Mouse (Mus musculus) bone marrow, adult 2 months (tissue): ENCODE results near the gene Kcnn1. TPM values are rescaled to one million over a fixed set of nuclear protein-coding genes. Genes with fewer than 3 reads are reported as not detected.

Experiments
- H3K27ac ChIP-seq: fragments of 200-500 bp; 2 replicates; pipeline ENCODE4 v1.5.1; 2012; ENCODE audit warnings: low read depth, mild to moderate bottlenecking, control low read depth, inconsistent platforms, low read length; ENCODE audit not compliant: control insufficient read depth, poor library complexity, insufficient read depth
- H3K4me1 ChIP-seq: fragments of 200-500 bp; 2 replicates; pipeline ENCODE4 v1.6.1; 2011; ENCODE audit warnings: low read length; ENCODE audit not compliant: control insufficient read depth, insufficient read depth
- H3K4me3 ChIP-seq: fragments of 200-500 bp; replicated peaks from 2 replicates; pipeline ENCODE3; 2011; ENCODE audit warnings: mild to moderate bottlenecking, low read depth, low read length, control low read depth; ENCODE audit not compliant: control insufficient read depth
- CTCF ChIP-seq: fragments of 200-500 bp; IDR thresholded peaks from 2 replicates; pipeline ENCODE4 v1.5.1; 2011; ENCODE audit warnings: low read length, control low read depth; ENCODE audit not compliant: control insufficient read depth, insufficient read depth
- POLR2A ChIP-seq: fragments of 200-500 bp; IDR thresholded peaks from 2 replicates; pipeline ENCODE4 v1.6.1; 2011; ENCODE audit warnings: low read depth, mild to moderate bottlenecking, control low read depth, low read length, borderline replicate concordance; ENCODE audit not compliant: control insufficient read depth
- WGBS: fragments of 180-500 bp; shearing (Covaris S2); methylation state at CpG from one replicate; pipeline ENCODE4 v1.1.7; 2018; 5-methylcytosine and 5-hydroxymethylcytosine counted together
- polyA plus RNA-seq: library from polyadenylated mRNA; stranded (reverse); fragments of >200 nt; gene quantifications from 2 replicates; pipeline ENCODE4 v1.2.4, GENCODE M21; 2011; ENCODE audit warnings: low replicate concordance; ENCODE audit not compliant: missing spikeins, insufficient read depth, insufficient read length

Kcnn1 gene
- polyA plus RNA-seq, 1 experiment = not detected

DNA sequence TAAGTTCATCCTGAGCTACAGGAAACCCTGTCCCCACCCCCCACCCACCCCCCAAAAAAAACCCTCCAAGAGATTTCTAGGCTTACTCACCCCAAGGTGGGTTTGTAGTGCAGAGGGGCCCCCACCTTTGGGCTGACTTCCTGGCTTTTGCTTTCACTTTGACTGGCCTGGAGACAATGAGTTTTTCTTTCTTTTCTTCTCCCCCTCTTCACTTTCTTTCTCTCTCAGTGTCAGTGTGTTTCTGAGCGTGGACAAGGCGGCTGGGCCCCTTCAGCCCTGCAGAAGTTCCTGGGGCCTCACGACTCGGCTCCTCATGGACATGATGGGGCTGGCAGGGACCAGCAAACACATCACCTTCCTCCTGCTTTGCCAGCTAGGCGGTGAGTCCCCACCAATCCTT is 54.8 kb downstream of the Kcnn1 start, which contains the start of gene Il12rb1:
Gene Il12rb1, plus strand, starts transcription at position 211 of the 400 bp plus-strand sequence.
- Histone ChIP-seq H3K4me3 (peak within 1 kb of the TSS; percentile 7), H3K4me1 (peaks cover 10% of the 10 kb centered on the region; the same call in 1 of the 2 replicates), H3K27ac (peak within 1 kb of the TSS; percentile 89)
- TF ChIP-seq CTCF (no peak), POLR2A (no peak)
- WGBS = 15% methylated on average over 5 of the region's 5 CpGs

DNA sequence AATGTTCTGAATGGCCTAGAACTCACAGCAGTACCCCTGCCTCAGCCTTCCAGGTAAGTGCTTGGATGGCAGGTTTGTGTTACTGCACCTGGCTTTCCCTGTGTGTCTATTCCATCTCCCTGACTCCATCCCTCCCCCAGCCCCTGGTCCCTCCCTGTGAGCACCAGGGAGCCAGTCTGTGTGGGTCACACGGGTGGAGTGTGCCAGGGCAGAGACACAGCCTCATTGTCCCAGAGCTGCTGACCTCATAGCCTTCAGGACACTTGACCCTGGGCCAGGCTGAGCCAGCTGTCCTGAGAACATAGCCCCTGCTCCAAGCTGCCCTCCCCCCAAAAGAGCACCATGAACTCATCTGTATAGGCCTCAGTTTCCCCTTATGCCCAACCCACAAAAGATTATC is 55.8 kb downstream of the Kcnn1 start:
- Histone ChIP-seq H3K27ac (peak overlapping the region; percentile 89), H3K4me1 (peaks cover 10% of the 10 kb centered on the region; the same call in 1 of the 2 replicates), H3K4me3 (no peak overlapping the region)
- TF ChIP-seq POLR2A (no peak), CTCF (no peak)
- 74% methylated on average over 1 of the region's 1 CpGs for WGBS

DNA sequence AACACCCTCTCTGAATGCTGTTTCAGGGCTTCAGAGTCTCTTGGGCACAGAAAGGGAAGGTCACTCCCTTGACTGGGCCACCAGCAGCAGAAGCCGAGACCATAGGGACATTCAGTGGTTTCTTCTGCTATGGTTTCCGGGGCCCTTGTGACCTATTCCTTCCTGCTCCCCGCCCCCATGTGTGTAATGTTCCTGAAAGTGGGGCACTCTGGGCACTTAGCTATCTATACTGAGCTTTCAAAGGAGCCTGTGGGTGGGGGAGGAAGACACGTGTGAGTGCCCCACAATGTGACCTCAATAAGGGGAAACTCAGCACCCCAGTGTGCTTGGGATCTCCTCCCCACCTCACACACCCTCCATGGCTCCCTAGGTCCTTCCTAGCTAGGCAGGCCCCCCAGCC is 56.5 kb downstream of the Kcnn1 start:
- H3K4me1 ChIP-seq = peaks cover 10% of the 10 kb centered on the region; the same call in 1 of the 2 replicates
- 3% methylated on average over 4 of the region's 4 CpGs for WGBS
- no peak; the same call in 1 of the 2 replicates for TF ChIP-seq POLR2A
- H3K27ac ChIP-seq = peak overlapping the region; percentile 89
- H3K4me3 ChIP-seq = no peak overlapping the region

DNA sequence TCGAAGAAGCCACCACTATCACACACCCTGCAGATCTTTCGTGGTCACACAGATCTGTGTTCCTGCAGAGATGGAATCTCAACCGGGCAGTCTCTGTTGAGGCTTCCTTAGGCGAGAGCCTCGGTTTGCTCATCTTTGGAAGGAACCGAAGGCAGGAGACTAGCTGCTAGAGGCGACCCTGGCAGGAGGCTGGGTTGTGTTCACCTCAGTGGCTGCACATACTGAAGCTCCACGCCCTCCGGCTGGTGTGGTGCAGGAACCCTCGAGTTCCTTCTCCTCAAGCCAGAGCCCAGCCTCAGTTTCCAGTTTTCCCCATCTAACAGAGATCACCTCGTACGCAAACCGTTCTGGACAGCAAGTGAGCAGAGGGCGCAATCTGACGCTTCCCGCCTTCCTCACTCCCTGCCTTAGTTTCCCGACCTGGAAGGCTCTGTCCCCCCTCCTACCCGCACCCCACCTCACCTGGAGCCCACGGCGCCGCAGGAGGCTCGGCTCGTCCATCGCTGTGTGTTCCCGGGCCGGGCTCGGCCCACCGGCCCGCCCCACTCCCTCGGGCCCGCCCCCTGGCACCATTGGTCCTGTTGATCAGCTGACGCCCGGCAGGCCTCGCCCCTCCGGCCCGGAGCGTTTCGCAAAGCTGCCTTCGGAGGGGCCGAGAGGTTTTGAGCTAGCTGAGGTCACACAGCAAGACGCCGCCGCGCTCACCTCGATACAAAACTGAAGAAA is 58.4 kb downstream of the Kcnn1 start, which contains the start of gene Mast3:
Gene Mast3, minus strand, starts transcription at position 574 of the 726 bp plus-strand sequence.
- Histone ChIP-seq H3K4me3 (peak within 1 kb of the TSS; percentile 77), H3K4me1 (peaks cover 8% of the 10 kb centered on the region; the same call in 1 of the 2 replicates), H3K27ac (peak within 1 kb of the TSS; percentile 89)
- WGBS = under 1% methylated on average over 45 of the region's 45 CpGs
- TF ChIP-seq POLR2A (peak; percentile 79; the same call in 1 of the 2 replicates), CTCF (no peak)

DNA sequence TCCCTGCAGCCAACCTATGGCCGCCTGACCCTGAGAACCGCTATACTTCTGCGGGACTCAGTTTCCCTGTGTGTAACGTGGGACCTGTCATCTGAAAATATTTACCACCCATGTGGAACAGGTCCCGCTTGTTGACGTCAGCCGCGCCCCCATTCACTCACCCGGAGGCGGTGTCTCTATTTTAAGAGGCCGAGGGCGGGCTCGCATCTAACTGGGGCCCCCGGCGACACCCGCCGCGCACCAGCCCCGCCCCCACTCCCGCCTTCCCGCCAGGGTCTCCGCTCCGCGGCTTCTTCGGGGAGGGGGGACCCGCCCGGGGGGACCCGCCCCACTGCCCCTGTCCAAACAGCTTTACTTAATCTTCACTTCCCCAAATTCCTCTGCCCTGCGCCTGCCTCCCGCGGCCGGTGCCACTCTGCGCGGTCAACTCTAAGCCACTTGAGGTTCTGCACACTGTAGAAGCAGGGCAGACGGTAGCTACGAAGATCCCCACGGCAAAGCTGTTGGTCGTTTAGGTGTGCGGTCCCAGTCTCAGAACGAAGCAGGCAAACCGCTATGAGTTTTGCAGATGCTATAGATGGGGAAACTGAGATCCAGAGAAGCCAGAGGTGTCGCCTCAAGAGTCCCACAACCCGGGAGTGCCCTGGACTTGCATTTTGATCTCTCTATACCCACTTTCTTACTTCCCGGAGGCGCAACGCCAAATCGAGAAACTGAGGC is 59.1 kb downstream of the Kcnn1 start:
- TF ChIP-seq POLR2A = peak; percentile 67; the same call in 1 of the 2 replicates
- TF ChIP-seq CTCF = no peak
- whole genome bisulfite sequencing = 1% methylated on average over 47 of the region's 47 CpGs
- Histone ChIP-seq H3K4me3 (peak overlapping the region; percentile 77), H3K27ac (peak overlapping the region; percentile 53), H3K4me1 (peaks cover 8% of the 10 kb centered on the region; the same call in 1 of the 2 replicates)

DNA sequence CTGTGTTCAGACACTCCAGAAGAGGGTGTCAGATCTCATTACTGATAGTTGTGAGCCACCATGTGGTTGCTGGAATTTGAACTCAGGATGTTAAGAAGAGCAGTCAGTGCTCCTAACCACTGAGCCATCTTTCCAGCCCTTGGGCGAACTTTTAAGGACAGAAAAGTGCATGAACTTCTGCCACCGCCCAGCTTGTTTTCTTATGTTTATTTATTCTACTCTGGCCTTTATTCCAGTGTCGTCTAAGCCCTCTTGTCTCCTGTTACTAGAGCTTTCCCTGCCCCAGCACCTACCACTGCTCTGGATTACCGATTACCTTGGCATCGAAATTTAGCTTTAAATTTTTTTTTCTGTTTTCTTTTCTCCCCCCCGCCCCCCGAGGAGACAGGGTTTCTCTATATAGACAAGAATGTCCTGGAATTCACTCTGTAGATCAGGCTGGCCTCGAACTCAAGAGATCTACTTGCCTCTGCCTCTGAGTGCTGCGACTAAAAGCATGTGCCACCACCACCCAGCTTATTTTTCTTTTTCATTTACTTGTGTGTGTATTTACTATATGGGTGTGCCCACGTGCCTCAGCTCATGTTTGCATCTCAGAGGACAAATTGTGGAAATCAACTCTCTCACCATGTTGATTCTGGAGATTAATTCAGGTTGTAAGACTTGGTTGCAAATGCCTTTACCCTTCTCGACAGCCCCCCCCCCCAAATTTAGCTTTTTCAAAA is 60.1 kb downstream of the Kcnn1 start:
- TF ChIP-seq CTCF (no peak), POLR2A (no peak)
- no peak overlapping the region for H3K27ac ChIP-seq
- H3K4me1 ChIP-seq = peaks cover 7% of the 10 kb centered on the region; the same call in 1 of the 2 replicates
- WGBS = 76% methylated on average over 11 of the region's 11 CpGs
- no peak overlapping the region for H3K4me3 ChIP-seq

DNA sequence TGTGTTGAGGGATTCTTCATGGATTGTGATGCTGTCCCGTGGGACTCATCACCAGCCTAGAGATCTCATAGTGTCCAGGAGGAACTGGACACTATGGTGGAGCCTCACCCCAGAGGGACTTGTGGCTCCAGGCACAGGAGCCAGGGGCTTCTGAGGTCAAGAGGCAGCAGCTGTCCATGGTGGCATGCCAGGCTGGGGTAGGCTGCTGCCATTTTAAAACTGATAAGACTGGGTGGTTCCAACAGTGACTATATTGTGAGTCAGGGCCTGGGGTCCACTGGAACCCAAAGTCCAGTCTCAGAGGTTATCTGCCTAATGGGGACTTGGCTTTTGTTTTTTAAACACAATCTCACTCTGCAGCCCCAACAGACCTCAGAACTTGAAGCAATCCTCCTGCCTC is 61.2 kb downstream of the Kcnn1 start:
- Histone ChIP-seq H3K27ac (no peak overlapping the region), H3K4me1 (peaks cover 4% of the 10 kb centered on the region; the same call in 1 of the 2 replicates)
- 73% methylated on average over 1 of the region's 1 CpGs for WGBS

More for the DNA sequence above, 61.2 kb downstream of the Kcnn1 start:
- no peak for TF ChIP-seq CTCF
- no peak for TF ChIP-seq POLR2A
- no peak overlapping the region for H3K4me3 ChIP-seq
